Mouse (Mus musculus): ENCODE measurements around the gene Kcnk10. TPM values are rescaled to one million over a fixed set of nuclear protein-coding genes. Genes with fewer than 3 reads are reported as not detected.

Kcnk10 gene
- polyA plus RNA-seq, 1 experiment from 2014 or later: 0.49 TPM

- 18% methylated on average over 25 of the region's 25 CpGs for WGBS
- Histone ChIP-seq H3K27me3 (ENCODE audit: insufficient read depth, low read length) (peaks cover 18% of the 10 kb centered on the region), H3K27ac (no peak overlapping the region), H3K4me1 (replicated peaks; ENCODE audit: insufficient read depth, low read length) (no peaks in the 10 kb centered on the region), H3K36me3 (ENCODE audit: insufficient read depth, low read length) (no peaks in the 10 kb centered on the region), H3K9me3 (replicated peaks; ENCODE audit: low read length) (no peaks in the 10 kb centered on the region), H3K4me2 (ENCODE audit: low read length) (peak overlapping the region; percentile 99), H3K4me3 (replicated peaks; ENCODE audit: low read depth, low read length) (peak overlapping the region; percentile 66), H3K9ac (ENCODE audit: low read depth, low read length) (no peak overlapping the region)
- no peak for TF ChIP-seq CTCF (IDR thresholded peaks at IDR 0.05; ENCODE audit: low read depth)
- ATAC-seq (replicated peaks; ENCODE audit: low FRiP score, low read depth): no peak
- peak; percentile 3 for DNase-seq (ENCODE audit: low spot score)
These were observed 4.5 kb downstream of the Kcnk10 start for GRCm38 (mm10) chr12:98573317-98574270.

- DNase-seq (ENCODE audit: low spot score): no peak
- H3K27ac ChIP-seq: no peak overlapping the region
- H3K4me1 ChIP-seq (replicated peaks; ENCODE audit: insufficient read depth, low read length): no peaks in the 10 kb centered on the region
- no peak for ATAC-seq (replicated peaks; ENCODE audit: low FRiP score, low read depth)
- H3K27me3 ChIP-seq (ENCODE audit: insufficient read depth, low read length): peaks cover 18% of the 10 kb centered on the region
- H3K4me2 ChIP-seq (ENCODE audit: low read length): no peak overlapping the region
- no peak for TF ChIP-seq CTCF (IDR thresholded peaks at IDR 0.05; ENCODE audit: low read depth)
- WGBS: 45% methylated on average over 8 of the region's 8 CpGs
- H3K9me3 ChIP-seq (replicated peaks; ENCODE audit: low read length): no peaks in the 10 kb centered on the region
- H3K36me3 ChIP-seq (ENCODE audit: insufficient read depth, low read length): no peaks in the 10 kb centered on the region
- H3K4me3 ChIP-seq (replicated peaks; ENCODE audit: low read depth, low read length): no peak overlapping the region
- no peak overlapping the region for H3K9ac ChIP-seq (ENCODE audit: low read depth, low read length)
These were observed 6.0 kb downstream of the Kcnk10 start for GRCm38 (mm10) chr12:98571896-98572680.

- no peak overlapping the region for H3K4me2 ChIP-seq (ENCODE audit: low read length)
- no peaks in the 10 kb centered on the region for H3K9me3 ChIP-seq (replicated peaks; ENCODE audit: low read length)
- peaks cover 9% of the 10 kb centered on the region for H3K27me3 ChIP-seq (ENCODE audit: insufficient read depth, low read length)
- WGBS: 78% methylated on average over 6 of the region's 6 CpGs
- H3K4me3 ChIP-seq (replicated peaks; ENCODE audit: low read depth, low read length): no peak overlapping the region
- no peak overlapping the region for H3K9ac ChIP-seq (ENCODE audit: low read depth, low read length)
- no peaks in the 10 kb centered on the region for H3K36me3 ChIP-seq (ENCODE audit: insufficient read depth, low read length)
- no peak overlapping the region for H3K27ac ChIP-seq
- H3K4me1 ChIP-seq (replicated peaks; ENCODE audit: insufficient read depth, low read length): no peaks in the 10 kb centered on the region
- DNase-seq (ENCODE audit: low spot score) (no peak), ATAC-seq (replicated peaks; ENCODE audit: low FRiP score, low read depth) (no peak)
- TF ChIP-seq CTCF (IDR thresholded peaks at IDR 0.05; ENCODE audit: low read depth): no peak
These were observed 8.7 kb downstream of the Kcnk10 start for GRCm38 (mm10) chr12:98569380-98569779.

- Histone ChIP-seq H3K4me2 (ENCODE audit: low read length) (no peak overlapping the region), H3K27ac (no peak overlapping the region), H3K4me1 (replicated peaks; ENCODE audit: insufficient read depth, low read length) (no peaks in the 10 kb centered on the region), H3K36me3 (ENCODE audit: insufficient read depth, low read length) (no peaks in the 10 kb centered on the region), H3K9ac (ENCODE audit: low read depth, low read length) (no peak overlapping the region), H3K27me3 (ENCODE audit: insufficient read depth, low read length) (peaks cover 3% of the 10 kb centered on the region; the same call in 1 of the 2 replicates), H3K4me3 (replicated peaks; ENCODE audit: low read depth, low read length) (no peak overlapping the region), H3K9me3 (replicated peaks; ENCODE audit: low read length) (no peaks in the 10 kb centered on the region)
- 68% methylated on average over 6 of the region's 6 CpGs for WGBS
- no peak for DNase-seq (ENCODE audit: low spot score)
- no peak for ATAC-seq (replicated peaks; ENCODE audit: low FRiP score, low read depth)
- TF ChIP-seq CTCF (IDR thresholded peaks at IDR 0.05; ENCODE audit: low read depth): no peak
These were observed 10.2 kb downstream of the Kcnk10 start for GRCm38 (mm10) chr12:98567877-98568276.

DNA sequence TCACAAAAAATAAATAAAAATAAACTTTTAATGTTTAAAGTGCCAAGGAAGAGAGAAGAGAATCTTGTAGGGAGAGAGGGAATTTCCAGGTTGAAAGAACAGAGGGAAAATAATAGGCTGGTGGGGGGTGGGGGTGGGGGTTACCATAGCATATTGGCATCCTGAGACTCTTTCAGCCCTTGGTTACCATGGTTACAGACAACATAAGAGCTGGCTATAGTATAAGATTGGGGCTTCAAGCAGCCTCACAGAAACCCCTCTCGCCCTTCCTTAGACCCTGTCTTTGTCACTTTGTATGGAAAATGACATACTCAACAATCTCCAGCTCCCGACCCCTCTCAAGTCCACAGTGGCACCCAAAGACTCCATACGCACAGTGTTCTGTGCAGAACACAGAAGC lies 13.7 kb downstream of the Kcnk10 start:
- WGBS: 83% methylated on average over 3 of the region's 3 CpGs
- no peak overlapping the region for H3K4me3 ChIP-seq (replicated peaks; ENCODE audit: low read depth, low read length)
- no peak for TF ChIP-seq CTCF (IDR thresholded peaks at IDR 0.05; ENCODE audit: low read depth)
- H3K27ac ChIP-seq: no peak overlapping the region
- H3K27me3 ChIP-seq (ENCODE audit: insufficient read depth, low read length): no peaks in the 10 kb centered on the region
- no peak overlapping the region for H3K9ac ChIP-seq (ENCODE audit: low read depth, low read length)
- H3K9me3 ChIP-seq (replicated peaks; ENCODE audit: low read length): no peaks in the 10 kb centered on the region
- no peak for ATAC-seq (replicated peaks; ENCODE audit: low FRiP score, low read depth)
- no peak for DNase-seq (ENCODE audit: low spot score)
- H3K4me2 ChIP-seq (ENCODE audit: low read length): no peak overlapping the region
- no peaks in the 10 kb centered on the region for H3K4me1 ChIP-seq (replicated peaks; ENCODE audit: insufficient read depth, low read length)
- H3K36me3 ChIP-seq (ENCODE audit: insufficient read depth, low read length): no peaks in the 10 kb centered on the region

DNA sequence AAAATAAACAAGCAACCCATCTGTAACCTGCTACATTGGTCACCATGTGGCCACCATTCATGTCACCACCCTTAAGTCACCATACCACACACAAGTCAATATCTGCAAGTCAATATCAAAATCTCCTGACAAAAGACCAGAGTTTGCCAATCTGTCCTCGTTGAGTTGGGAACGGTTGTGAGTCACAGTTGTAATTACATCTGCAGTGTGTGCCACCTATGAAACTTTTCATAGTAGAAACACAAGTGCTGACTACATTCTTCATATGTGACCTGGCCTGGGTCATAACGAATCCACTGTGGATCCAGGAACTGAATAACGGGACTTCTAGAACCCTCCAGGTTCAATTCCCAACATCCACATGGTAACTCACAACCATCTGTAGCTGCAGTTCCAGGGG lies 14.8 kb downstream of the Kcnk10 start:
- no peak for ATAC-seq (replicated peaks; ENCODE audit: low FRiP score, low read depth)
- Histone ChIP-seq H3K4me3 (replicated peaks; ENCODE audit: low read depth, low read length) (no peak overlapping the region), H3K27me3 (ENCODE audit: insufficient read depth, low read length) (no peaks in the 10 kb centered on the region), H3K4me1 (replicated peaks; ENCODE audit: insufficient read depth, low read length) (no peaks in the 10 kb centered on the region), H3K4me2 (ENCODE audit: low read length) (no peak overlapping the region), H3K27ac (no peak overlapping the region), H3K9ac (ENCODE audit: low read depth, low read length) (no peak overlapping the region), H3K9me3 (replicated peaks; ENCODE audit: low read length) (no peaks in the 10 kb centered on the region), H3K36me3 (ENCODE audit: insufficient read depth, low read length) (no peaks in the 10 kb centered on the region)
- no peak for DNase-seq (ENCODE audit: low spot score)
- WGBS: 92% methylated on average over 4 of the region's 4 CpGs
- TF ChIP-seq CTCF (IDR thresholded peaks at IDR 0.05; ENCODE audit: low read depth): no peak
